Mouse (Mus musculus): ENCODE measurements at regions not wholly inside any gene's neighbourhood (a gene's known extent, or its start where the extent isn't known, plus 50 kb on each side); places are given as distances from the start of the nearest gene placed in this dataset.

GRCm38 (mm10) chr1:57492696-57493095, 85.8 kb upstream of the Tyw5 start:
- no peaks in the 10 kb centered on the region for H3K36me3 ChIP-seq (ENCODE audit: insufficient read depth, low read length)
- H3K9me3 ChIP-seq (ENCODE audit: low read length): no peaks in the 10 kb centered on the region
- no peak overlapping the region for H3K4me3 ChIP-seq (replicated peaks; ENCODE audit: low read length)
- TF ChIP-seq CTCF (conservative IDR thresholded peaks at IDR 0.05; ENCODE audit: low read length) (no peak), NANOG (IDR thresholded peaks at IDR 0.05; ENCODE audit: borderline replicate concordance, low read length) (no peak), POU5F1 (IDR thresholded peaks at IDR 0.05; ENCODE audit: borderline replicate concordance, low read length) (no peak)
- no peaks in the 10 kb centered on the region for H3K4me1 ChIP-seq (replicated peaks; ENCODE audit: low read depth, low read length)
- no peaks in the 10 kb centered on the region for H3K27me3 ChIP-seq (ENCODE audit: insufficient read depth, low read length)

GRCm38 (mm10) chr1:57497489-57498037, 90.7 kb upstream of the Tyw5 start:
- H3K9me3 ChIP-seq (ENCODE audit: low read length): no peaks in the 10 kb centered on the region
- no peaks in the 10 kb centered on the region for H3K27me3 ChIP-seq (ENCODE audit: insufficient read depth, low read length)
- H3K4me1 ChIP-seq (replicated peaks; ENCODE audit: low read depth, low read length): no peaks in the 10 kb centered on the region
- H3K4me3 ChIP-seq (replicated peaks; ENCODE audit: low read length): no peak overlapping the region
- H3K36me3 ChIP-seq (ENCODE audit: insufficient read depth, low read length): no peaks in the 10 kb centered on the region
- no peak for TF ChIP-seq CTCF (conservative IDR thresholded peaks at IDR 0.05; ENCODE audit: low read length)
- no peak for TF ChIP-seq NANOG (IDR thresholded peaks at IDR 0.05; ENCODE audit: borderline replicate concordance, low read length)
- TF ChIP-seq POU5F1 (IDR thresholded peaks at IDR 0.05; ENCODE audit: borderline replicate concordance, low read length): no peak

GRCm38 (mm10) chr1:57510359-57511120, 103.6 kb upstream of the Tyw5 start:
- no peak for TF ChIP-seq CTCF (conservative IDR thresholded peaks at IDR 0.05; ENCODE audit: low read length)
- TF ChIP-seq NANOG (IDR thresholded peaks at IDR 0.05; ENCODE audit: borderline replicate concordance, low read length): no peak
- no peak for TF ChIP-seq POU5F1 (IDR thresholded peaks at IDR 0.05; ENCODE audit: borderline replicate concordance, low read length)
- Histone ChIP-seq H3K4me1 (replicated peaks; ENCODE audit: low read depth, low read length) (peaks cover 4% of the 10 kb centered on the region; the same call in 1 of the 2 replicates), H3K27me3 (ENCODE audit: insufficient read depth, low read length) (no peaks in the 10 kb centered on the region), H3K9me3 (ENCODE audit: low read length) (peaks cover 24% of the 10 kb centered on the region), H3K36me3 (ENCODE audit: insufficient read depth, low read length) (no peaks in the 10 kb centered on the region), H3K4me3 (replicated peaks; ENCODE audit: low read length) (no peak overlapping the region)

GRCm38 (mm10) chr1:57511902-57512301, 105.0 kb upstream of the Tyw5 start:
- Histone ChIP-seq H3K27me3 (ENCODE audit: insufficient read depth, low read length) (no peaks in the 10 kb centered on the region), H3K36me3 (ENCODE audit: insufficient read depth, low read length) (no peaks in the 10 kb centered on the region)
- TF ChIP-seq POU5F1 (IDR thresholded peaks at IDR 0.05; ENCODE audit: borderline replicate concordance, low read length) (no peak), CTCF (conservative IDR thresholded peaks at IDR 0.05; ENCODE audit: low read length) (no peak), NANOG (IDR thresholded peaks at IDR 0.05; ENCODE audit: borderline replicate concordance, low read length) (no peak)

GRCm38 (mm10) chr1:57512516-57512915, 105.6 kb upstream of the Tyw5 start:
- Histone ChIP-seq H3K4me1 (replicated peaks; ENCODE audit: low read depth, low read length) (peaks cover 4% of the 10 kb centered on the region; the same call in 1 of the 2 replicates), H3K4me3 (replicated peaks; ENCODE audit: low read length) (no peak overlapping the region), H3K36me3 (ENCODE audit: insufficient read depth, low read length) (no peaks in the 10 kb centered on the region), H3K9me3 (ENCODE audit: low read length) (peaks cover 10% of the 10 kb centered on the region), H3K27me3 (ENCODE audit: insufficient read depth, low read length) (no peaks in the 10 kb centered on the region)
- TF ChIP-seq NANOG (IDR thresholded peaks at IDR 0.05; ENCODE audit: borderline replicate concordance, low read length): no peak
- no peak for TF ChIP-seq POU5F1 (IDR thresholded peaks at IDR 0.05; ENCODE audit: borderline replicate concordance, low read length)
- no peak for TF ChIP-seq CTCF (conservative IDR thresholded peaks at IDR 0.05; ENCODE audit: low read length)

More at GRCm38 (mm10) chr1:57511902-57512301, 105.0 kb upstream of the Tyw5 start:
- Histone ChIP-seq H3K4me3 (replicated peaks; ENCODE audit: low read length) (no peak overlapping the region), H3K4me1 (replicated peaks; ENCODE audit: low read depth, low read length) (peaks cover 4% of the 10 kb centered on the region; the same call in 1 of the 2 replicates), H3K9me3 (ENCODE audit: low read length) (peaks cover 11% of the 10 kb centered on the region)

- H3K4me3 ChIP-seq (replicated peaks; ENCODE audit: low read length): no peak overlapping the region
- H3K27me3 ChIP-seq (ENCODE audit: insufficient read depth, low read length): no peaks in the 10 kb centered on the region
- H3K4me1 ChIP-seq (replicated peaks; ENCODE audit: low read depth, low read length): no peaks in the 10 kb centered on the region
- H3K36me3 ChIP-seq (ENCODE audit: insufficient read depth, low read length): no peaks in the 10 kb centered on the region
- H3K9me3 ChIP-seq (ENCODE audit: low read length): peaks cover 23% of the 10 kb centered on the region
- TF ChIP-seq NANOG (IDR thresholded peaks at IDR 0.05; ENCODE audit: borderline replicate concordance, low read length) (no peak), POU5F1 (IDR thresholded peaks at IDR 0.05; ENCODE audit: borderline replicate concordance, low read length) (no peak), CTCF (conservative IDR thresholded peaks at IDR 0.05; ENCODE audit: low read length) (no peak)
These were observed 119.1 kb upstream of the Tyw5 start for GRCm38 (mm10) chr1:57525965-57526364.

- no peaks in the 10 kb centered on the region for H3K4me1 ChIP-seq (replicated peaks; ENCODE audit: low read depth, low read length)
- H3K9me3 ChIP-seq (ENCODE audit: low read length): peaks cover 11% of the 10 kb centered on the region
- H3K36me3 ChIP-seq (ENCODE audit: insufficient read depth, low read length): no peaks in the 10 kb centered on the region
- no peaks in the 10 kb centered on the region for H3K27me3 ChIP-seq (ENCODE audit: insufficient read depth, low read length)
- no peak overlapping the region for H3K4me3 ChIP-seq (replicated peaks; ENCODE audit: low read length)
- TF ChIP-seq NANOG (IDR thresholded peaks at IDR 0.05; ENCODE audit: borderline replicate concordance, low read length): no peak
- TF ChIP-seq POU5F1 (IDR thresholded peaks at IDR 0.05; ENCODE audit: borderline replicate concordance, low read length): no peak
These were observed 121.8 kb upstream of the Tyw5 start for GRCm38 (mm10) chr1:57528703-57529102.

- peaks cover 6% of the 10 kb centered on the region; the same call in 1 of the 2 replicates for H3K9me3 ChIP-seq (ENCODE audit: low read length)
- no peak overlapping the region for H3K4me3 ChIP-seq (replicated peaks; ENCODE audit: low read length)
- no peaks in the 10 kb centered on the region for H3K36me3 ChIP-seq (ENCODE audit: insufficient read depth, low read length)
- H3K4me1 ChIP-seq (replicated peaks; ENCODE audit: low read depth, low read length): no peaks in the 10 kb centered on the region
- TF ChIP-seq NANOG (IDR thresholded peaks at IDR 0.05; ENCODE audit: borderline replicate concordance, low read length) (no peak), CTCF (conservative IDR thresholded peaks at IDR 0.05; ENCODE audit: low read length) (no peak), POU5F1 (IDR thresholded peaks at IDR 0.05; ENCODE audit: borderline replicate concordance, low read length) (no peak)
- no peaks in the 10 kb centered on the region for H3K27me3 ChIP-seq (ENCODE audit: insufficient read depth, low read length)
These were observed 122.4 kb upstream of the Tyw5 start for GRCm38 (mm10) chr1:57529320-57529719.
